Mouse (Mus musculus) liver, postnatal 0 days (tissue): ENCODE data around the gene Ranbp10.

Source experiments
- CTCF ChIP-seq: sonication (generic); IDR thresholded peaks from 2 replicates; pipeline ENCODE4 v1.5.1; 2016; ENCODE audit warnings: antibody characterized with exemption, low read depth
- EP300 ChIP-seq: IDR thresholded peaks from 2 replicates; pipeline ENCODE4 v1.6.1; 2016; ENCODE audit warnings: antibody characterized with exemption, low read depth, mild to moderate bottlenecking

DNA sequence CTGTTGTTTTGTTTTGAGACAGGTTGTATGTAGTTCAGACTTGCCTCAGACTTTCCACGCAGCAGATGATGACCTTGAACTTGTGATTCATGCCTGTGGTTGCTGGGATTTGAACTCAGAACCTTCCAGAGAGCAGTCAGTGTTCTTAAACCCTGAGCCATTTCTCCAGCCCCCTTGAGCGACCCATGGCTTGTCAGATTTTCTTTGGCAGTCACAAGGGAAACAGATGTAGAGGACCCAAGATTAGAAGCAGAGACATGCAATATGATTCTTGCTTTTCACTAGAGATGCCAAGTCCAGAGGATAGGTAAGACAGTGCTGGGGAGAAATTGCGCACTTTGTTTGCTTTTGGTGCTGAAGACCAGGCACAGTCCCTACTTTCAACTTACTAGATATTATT, 26.0 kb upstream of the Ranbp10 start, which contains the start of gene Cenpt:
- TF ChIP-seq EP300 (no peak), CTCF (no peak)
